Mouse (Mus musculus) layer of hippocampus, adult 8-10 months (tissue): ENCODE data around the gene Vmn2r5. TPM values are rescaled to one million over a fixed set of nuclear protein-coding genes. Genes with fewer than 3 reads are reported as not detected.
"Not testable (repeated sequence)": the region's sequence is repeated elsewhere in the genome, so short reads cannot be mapped to it uniquely, and the experiment has no call there.

Source experiments
- DNase-seq, 2 experiments: peaks; one replicate each; pipeline ENCODE4 v3.0.0; 2022; ENCODE audit warnings: low spot score in 2 of 2
- total RNA-seq, 4 experiments: library from RNA; stranded (reverse); gene quantifications; 2 replicates each; pipeline ENCODE4 v1.2.4; 2022

Vmn2r5 gene
- total RNA-seq, result under 1 TPM in 1 of 4 experiments, not detected in 3; 0.20 TPM

DNA sequence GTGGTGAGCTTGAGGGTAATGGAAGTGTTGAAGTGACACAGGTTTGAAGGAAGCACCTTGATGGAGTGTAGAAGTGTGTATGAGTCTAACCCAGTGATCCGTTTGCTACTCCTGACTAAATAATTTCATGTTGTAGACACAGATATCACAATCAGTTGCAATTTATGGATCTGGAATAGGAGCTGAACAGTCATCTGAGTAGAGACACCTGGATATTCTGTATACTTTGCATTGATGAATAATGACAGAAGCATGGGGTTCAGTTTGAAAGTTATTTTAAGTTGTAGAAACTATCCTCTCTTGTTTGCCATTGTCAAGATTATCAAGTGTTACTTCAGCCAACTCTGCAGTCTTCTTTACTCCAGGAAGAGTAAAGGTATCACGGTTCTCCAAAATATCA is at the start of gene Vmn2r5:
TSS of gene Vmn2r5 (minus strand) at position 101 of the 400 bp plus-strand sequence.
- DNase-seq, result not testable (repeated sequence)

DNA sequence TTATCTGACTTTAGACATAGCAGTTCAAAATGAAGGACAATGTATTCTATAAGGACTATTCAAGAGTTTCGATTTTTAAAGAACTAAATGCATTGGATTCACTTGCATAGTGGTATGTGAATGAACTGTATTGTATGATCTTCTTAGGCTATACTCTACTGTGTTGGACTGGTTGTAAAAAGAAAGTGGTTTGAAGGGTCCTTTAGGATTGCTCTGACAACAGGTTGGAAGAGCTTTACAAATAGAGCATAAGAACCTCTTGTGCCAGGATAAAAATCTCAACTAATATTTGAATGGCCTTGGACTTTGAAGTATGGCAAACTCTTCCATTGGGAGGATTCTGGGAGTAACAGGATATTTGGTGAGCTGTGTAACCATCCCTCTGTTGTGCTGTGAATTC is 13.9 kb upstream of the Vmn2r5 start:
- not testable (repeated sequence) for DNase-seq

Other genes starting within 250 kb of the Vmn2r5 start
- gene Vmn2r3, start 220.1 kb downstream of the Vmn2r5 start, total RNA-seq, result not detected
- not detected for gene Vmn2r4, start 94.5 kb downstream of the Vmn2r5 start, total RNA-seq
- gene Vmn2r6, start 56.0 kb upstream of the Vmn2r5 start, total RNA-seq, result under 1 TPM in 1 of 4 experiments, not detected in 3; 0.10 TPM